Mouse (Mus musculus): ENCODE data around the gene Cnnm3.

- TF ChIP-seq CTCF (IDR thresholded peaks at IDR 0.05; ENCODE audit: extremely low read depth, insufficient read length, insufficient replicate concordance, low read depth, low read length) (no peak), POLR2A (IDR thresholded peaks at IDR 0.05; ENCODE audit: low read depth, low read length) (no peak)
These were observed 24.7 kb downstream of the Cnnm3 start for GRCm38 (mm10) chr1:36536397-36536728.

Measured in small intestine, adult 2 months (tissue).